Mouse (Mus musculus): Measurements from ENCODE around the gene Cenpc1.

The Cenpc1 gene

DNA sequence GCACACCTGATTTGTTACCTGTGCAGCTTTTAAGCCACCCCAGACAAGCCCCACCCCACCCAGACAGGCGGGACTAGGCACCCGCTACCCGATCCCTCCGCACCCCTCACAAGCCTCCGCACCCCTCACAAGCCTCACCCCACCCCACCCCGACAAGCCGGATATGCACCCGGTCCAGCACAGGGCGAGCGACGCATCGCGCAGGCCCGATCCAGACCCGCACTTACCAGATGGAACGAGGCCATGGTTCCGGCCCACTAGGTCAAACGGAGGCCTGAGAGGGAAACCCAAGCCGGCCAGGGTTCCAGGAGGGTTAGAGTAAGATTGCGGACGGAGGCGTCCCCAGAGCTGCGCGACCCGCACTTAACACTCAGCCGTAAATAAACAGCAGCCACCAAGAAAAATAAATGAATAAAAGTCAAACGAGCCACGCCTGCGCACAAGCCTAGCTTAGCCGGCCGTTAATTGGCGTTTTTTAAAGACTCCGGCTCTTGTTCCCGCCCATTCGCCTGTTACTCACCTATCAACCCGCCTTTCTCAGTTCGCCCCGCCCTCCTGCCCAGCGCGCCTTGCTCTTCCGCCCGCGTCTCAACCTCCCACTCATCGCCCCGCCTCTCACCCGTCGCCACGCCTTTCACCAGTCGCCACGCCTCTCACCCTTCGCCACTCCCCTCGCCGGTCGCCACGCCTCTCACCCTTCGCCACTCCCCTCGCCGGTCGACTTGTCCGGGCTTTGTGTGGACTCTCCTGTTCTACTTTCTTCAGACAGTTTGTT lies at the start of gene Cenpc1:
Gene Cenpc1, minus strand, starts transcription at position 483 of the 775 bp plus-strand sequence.
- DNase-seq (ENCODE audit: low read depth in 1 of 2, low spot score in 2 of 2) = peak; percentile 93 to 95

DNA sequence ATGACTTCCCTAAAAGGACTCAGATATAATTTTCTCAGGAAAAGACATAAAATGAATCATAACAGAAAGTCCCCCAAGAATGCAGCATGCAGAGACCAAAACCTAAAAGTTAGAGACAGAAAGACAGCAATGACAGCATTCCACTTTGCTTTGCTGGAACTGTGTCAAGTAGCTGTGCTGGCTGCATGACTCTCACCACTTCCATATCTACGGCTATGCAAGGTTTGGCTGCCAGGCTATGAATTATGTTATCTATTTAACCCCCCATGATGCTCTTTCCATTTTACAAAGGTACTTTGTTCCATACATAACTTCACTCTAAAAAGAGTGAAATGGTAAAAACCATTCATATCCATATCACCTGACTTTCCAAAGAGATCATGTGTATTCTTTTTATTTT lies 48.6 kb upstream of the Cenpc1 start:
- no peak for DNase-seq (ENCODE audit: low read depth in 1 of 2, low spot score in 2 of 2)

DNA sequence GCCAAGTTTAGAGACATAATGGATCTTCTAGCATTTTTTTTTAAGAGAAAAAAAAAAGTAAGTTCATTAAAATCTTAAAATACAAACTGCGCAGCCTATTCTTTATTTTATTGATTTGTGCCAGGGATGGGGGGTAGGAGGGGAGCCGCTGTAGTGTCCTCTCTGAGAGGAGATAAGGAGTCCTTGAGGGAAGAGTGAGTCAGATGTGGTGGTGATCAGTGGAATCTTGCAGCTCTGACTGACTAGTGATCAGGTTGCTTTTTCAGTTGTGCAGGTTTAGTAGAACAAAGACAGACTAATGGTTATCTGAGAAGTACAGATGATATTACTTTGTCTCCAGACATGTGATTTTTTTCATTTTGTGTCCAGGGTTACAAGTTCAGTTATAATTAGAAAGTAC lies 47.7 kb upstream of the Cenpc1 start:
- no peak for DNase-seq (ENCODE audit: low read depth in 1 of 2, low spot score in 2 of 2)

DNA sequence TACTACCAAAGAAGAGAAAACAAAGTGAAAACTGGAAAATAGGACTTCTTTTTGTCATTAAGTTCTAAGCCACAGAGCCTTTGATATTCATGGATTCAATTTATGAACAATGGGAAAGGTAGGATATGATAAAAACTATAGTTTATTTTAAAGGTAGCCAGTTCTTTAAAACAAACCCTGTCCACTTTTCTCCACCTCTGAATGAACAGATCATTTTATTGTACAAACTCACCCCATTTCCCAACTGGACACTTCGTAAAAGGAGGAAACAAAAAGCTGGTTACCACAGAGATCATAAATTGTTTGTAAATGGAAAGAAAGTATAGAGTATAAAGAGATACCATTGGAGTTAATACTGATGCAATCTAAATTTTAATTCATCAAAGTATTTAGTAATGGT lies 45.7 kb upstream of the Cenpc1 start:
- DNase-seq (ENCODE audit: low read depth in 1 of 2, low spot score in 2 of 2) = no peak

DNA sequence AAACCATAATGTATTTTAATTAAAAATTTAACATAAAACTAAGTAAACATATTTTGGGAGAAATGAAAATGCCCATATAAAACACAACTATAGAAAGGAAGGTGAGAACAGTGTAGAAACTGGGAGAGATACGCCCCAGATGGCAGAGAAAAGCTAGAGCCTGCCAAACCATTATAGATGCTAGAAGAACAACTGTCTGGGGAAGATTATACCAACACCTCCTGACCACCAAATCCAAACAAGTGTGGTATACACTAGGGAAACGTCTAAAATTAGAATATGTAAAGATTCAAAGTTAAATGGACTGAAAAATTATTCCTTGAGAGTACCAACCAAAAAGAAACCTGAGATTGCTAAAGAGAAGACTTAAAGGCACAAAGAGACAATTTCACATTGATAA lies 41.2 kb upstream of the Cenpc1 start:
- no peak for DNase-seq (ENCODE audit: low read depth in 1 of 2, low spot score in 2 of 2)

DNA sequence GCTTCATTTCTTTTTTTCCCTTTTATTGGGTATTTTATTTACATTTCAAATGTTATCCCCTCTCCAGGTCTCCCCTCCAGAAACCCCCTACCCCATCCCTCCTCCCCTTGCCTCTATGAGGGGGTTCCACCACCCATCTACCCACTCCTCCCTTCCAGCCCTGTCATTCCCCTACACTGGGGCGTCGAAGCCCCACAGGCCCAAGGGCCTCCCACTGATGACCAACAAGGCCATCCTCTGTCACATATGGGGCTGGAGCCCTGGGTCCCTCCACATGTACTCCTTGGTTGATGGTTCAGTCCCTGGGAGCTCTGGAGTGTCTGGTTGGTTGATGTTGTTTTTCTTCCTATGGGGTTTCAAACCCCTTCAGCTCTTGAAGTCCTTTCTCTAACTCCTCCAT lies 36.8 kb upstream of the Cenpc1 start:
- DNase-seq (ENCODE audit: low read depth in 1 of 2, low spot score in 2 of 2) = no peak

DNA sequence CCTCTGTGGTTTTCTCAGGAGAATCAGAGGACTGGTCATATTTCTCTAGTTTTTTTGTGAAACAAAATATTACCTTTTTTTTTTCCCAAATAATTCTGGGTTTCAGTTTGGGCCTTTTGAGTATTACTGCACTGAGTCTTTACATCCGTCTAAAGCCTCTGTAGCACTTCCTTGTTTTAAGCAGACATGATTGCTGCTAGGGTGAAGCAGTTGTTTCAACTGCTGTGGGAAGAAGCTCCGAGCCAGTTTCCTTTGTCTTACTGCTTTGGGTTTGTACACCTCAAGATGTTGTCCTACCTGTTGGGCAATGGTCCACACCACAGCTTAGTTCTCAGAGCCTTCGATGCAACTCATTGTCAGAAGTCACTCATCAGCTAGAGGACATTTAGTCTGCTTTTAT lies 35.2 kb upstream of the Cenpc1 start:
- DNase-seq (ENCODE audit: low read depth in 1 of 2, low spot score in 2 of 2) = no peak

DNA sequence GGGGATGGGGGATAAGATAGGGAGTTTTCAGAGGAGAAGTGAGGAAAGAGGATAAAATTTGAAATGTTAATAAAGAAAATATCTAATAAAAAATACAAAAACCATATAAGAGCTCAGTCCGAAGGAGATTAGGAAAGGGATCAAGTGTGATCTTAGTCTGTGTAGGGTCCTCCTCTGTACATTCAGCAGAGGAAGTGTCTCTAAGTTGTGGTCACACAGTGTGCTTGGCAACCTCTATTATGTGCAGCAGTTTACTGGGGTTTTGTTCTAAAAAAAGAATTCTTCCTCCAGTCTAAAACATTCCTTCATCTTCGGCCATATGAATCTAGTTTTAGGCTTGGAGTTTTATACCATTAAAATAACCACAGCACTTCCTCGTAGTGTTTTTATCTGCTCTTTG lies 33.6 kb upstream of the Cenpc1 start:
- DNase-seq (ENCODE audit: low read depth in 1 of 2, low spot score in 2 of 2) = no peak

DNA sequence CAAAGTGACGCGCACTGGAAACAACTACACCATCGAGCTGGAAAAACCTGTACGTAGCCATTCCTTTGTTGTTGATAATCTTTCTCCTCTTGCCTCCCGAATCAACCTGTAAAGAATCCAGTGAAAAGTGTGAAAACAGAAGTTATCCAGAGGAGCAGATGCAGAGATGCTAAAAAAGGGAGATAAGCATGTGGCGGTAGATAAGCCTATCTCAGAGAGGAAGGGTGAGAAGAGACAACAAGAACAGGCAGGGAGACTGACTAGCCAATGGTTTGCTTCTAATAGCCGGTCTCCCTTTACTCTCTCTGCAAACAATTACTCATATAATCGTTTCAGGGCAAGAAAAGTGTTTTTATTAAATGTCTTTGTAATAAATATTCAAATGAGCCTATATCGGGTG lies 29.4 kb upstream of the Cenpc1 start:
- no peak for DNase-seq (ENCODE audit: low read depth in 1 of 2, low spot score in 2 of 2)

DNA sequence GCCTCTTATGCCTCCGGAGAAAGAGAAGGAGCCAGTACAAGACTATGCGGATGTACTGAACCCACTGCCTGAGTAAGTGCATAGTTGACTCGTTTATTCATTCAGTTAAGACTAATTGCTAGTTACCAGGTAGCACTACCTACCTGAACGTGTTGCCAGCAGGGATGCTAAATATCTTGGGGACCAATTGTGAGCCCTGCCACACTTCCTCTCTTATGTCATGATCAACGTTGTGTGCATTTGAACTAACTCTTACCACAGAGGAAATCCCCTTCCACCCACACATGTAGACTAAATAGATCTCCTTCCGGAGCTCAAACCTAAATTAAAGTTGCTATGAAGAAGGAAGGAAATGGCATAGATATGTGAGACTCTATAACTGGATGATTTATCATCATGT lies 21.4 kb upstream of the Cenpc1 start:
- DNase-seq (ENCODE audit: low read depth in 1 of 2, low spot score in 2 of 2) = peak in 1 of 2 experiments; percentile 13

DNA sequence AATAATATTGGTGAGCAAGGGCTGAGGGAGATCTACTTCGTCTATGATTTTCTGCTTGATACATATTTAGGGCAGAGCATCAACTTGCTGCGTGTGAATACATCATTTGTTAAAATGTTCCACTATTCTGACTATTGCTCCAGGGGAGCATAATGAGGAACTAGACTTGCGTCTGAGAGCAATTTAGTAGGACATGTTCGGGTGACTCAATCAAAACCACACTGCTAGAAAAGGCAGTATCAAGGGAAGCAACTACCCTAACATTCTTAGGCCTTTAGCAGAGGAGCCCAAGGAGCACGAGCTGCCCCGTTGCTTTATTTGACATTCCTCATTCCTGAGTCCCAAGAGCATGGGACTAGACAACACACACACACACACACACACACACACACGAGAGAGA lies 19.6 kb upstream of the Cenpc1 start:
- peak in 1 of 2 experiments; percentile 23 for DNase-seq (ENCODE audit: low read depth in 1 of 2, low spot score in 2 of 2)

DNA sequence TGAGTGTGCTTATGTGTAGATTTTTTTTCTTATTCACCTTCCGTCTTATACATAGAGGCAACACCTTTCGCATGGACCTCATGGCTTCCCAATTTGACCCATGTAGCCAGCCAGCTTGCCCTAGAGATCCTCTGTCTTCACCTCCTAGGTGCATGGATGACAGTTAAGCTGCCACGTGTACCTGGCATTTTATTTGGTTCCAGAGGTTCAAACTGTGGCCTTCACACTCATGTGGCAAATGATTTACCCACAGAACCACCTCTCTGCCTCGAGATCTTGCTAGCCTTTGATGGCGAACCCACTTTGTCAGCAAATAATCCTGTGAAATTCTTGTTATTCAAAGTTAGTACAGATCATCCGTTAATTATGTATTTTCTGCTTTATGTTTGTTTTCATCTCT lies 18.6 kb upstream of the Cenpc1 start:
- no peak for DNase-seq (ENCODE audit: low read depth in 1 of 2, low spot score in 2 of 2)

DNA sequence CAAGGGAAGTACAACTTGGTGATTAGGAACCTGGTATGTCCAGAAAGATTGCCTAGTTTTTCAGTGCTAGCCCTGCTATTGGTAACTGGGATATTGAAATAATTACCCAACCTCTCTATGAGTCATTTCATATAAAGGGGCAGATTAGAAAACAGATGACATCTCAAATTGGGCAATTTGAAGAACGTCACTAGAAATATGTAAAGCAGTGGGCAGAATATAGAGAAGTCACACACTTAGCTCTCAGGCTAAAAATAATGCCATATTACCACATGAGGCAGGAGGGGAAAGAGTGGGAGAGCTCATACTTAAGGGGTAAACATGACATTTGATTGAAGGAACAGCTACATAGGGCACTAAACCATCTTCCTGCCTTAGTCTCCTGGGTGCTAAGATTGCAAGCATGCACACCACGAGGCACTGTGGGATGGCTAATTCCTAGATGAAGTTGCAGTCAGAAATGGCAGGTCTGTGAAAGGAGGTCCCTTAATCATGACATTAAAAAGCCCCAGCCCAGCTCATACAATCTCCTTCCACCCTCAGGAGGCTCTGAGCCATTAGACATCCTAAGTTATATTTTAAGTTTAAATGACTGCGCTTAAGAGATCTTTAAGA lies 13.4 kb upstream of the Cenpc1 start:
- peak in 1 of 2 experiments; percentile 13 for DNase-seq (ENCODE audit: low read depth in 1 of 2, low spot score in 2 of 2)

DNA sequence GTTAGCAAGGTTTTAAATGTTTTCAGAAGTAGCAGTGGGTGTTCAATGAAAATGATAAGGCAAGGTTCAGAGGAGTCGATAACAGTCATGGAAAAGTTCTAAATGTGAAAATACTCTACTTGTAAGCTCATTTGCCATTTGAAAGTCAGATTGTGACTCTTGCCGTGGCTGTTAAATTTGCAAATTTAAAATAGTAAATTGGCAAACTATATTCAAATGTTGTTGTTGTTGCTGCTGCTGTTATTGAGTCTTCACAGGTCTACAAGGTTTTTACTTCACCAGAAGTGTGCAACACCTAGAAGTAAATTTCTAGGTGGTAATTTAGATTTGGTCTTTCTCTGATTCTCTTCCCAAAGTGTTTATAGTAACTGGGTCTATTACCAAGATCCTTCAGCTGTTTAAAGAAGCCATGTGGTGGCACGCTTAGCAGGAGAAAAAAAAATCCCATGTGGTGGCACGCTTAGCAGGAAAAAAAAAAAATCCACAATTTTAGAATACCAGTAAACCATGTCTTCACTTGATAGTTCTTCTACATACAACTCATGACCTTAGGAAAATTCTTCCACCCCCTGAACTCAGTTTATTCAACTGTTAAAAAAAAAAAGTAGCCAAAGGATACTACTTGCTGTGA lies 7.5 kb upstream of the Cenpc1 start:
- no peak for DNase-seq (ENCODE audit: low read depth in 1 of 2, low spot score in 2 of 2)

DNA sequence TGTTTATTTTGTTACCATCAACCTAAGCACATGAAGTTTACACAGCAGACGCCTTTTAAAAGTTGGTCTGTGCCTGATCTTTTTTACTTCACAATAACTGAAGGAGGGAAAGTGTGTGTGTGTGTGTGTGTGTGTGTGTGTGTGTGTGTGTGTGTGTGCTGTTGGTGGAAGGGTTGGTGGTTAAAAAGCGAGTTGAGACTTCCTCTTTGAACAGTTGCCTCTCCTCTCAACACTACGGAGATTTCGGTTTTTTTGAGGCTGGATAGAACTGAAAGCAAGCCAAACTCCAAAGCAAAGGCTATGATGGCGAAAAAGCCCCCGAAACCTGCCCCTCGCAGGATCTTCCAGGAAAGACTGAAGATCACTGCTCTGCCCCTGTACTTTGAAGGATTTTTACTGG lies 6.2 kb upstream of the Cenpc1 start, which contains the start of gene Stap1:
Gene Stap1, plus strand, starts transcription at position 209 of the 400 bp plus-strand sequence.
- peak in 1 of 2 experiments; percentile 46 for DNase-seq (ENCODE audit: low read depth in 1 of 2, low spot score in 2 of 2)

DNA sequence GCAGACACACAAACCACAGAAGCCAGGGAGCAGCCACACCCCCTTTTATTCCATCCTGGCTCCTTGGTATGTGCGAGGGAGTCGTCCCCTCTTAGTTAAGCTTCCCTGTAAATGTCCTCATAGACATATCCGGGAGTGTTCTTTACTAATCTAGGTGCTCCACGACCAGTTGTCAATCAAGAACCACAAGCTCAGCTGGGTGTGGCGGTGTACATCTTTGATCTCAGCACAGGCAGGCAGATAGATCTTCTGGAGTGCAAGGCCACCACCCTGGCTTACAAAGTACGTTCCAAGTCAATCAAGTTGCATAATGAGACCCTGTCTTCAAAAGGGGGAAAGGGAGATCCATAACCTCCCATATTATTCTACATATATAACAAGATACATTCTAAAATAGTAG lies 3.7 kb upstream of the Cenpc1 start:
- no peak for DNase-seq (ENCODE audit: low read depth in 1 of 2, low spot score in 2 of 2)

DNA sequence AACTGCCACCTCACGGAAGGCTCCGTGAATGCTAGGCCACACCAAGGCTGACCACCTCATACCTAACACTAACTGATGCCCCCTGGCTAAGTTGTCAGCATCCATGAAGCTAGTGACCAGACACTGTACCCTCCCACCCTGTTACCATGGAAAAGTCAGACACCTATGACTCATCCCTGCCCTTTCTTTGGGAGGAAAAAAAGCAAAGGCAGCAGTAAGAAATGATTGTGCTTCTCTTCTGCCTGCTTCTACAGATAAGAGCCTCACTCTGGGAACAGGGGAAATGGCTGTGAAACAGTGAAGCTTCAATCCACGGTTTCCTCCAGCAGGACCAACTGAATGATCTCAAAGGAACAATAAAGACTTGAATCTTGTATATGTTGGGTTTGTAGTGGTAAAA lies 3.1 kb upstream of the Cenpc1 start:
- DNase-seq (ENCODE audit: low read depth in 1 of 2, low spot score in 2 of 2) = peak in 1 of 2 experiments; percentile 5

DNA sequence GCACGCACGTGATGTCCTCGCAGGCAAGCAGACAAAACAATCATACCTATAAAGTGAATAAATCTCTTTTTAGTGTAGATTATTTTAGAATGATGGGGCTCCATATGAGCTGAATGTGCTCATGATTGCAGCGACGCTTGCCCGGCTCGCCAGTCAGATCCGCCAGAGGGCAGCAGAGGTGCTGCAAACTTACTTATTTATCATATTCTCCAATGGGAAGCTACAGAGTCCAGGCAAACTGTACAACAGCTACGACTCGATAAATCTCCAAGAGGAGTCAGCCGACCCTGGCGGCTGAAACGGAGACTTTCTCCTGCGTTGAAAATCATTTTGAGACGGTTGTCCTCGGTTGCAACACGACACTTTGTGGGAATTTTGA lies 1.2 kb upstream of the Cenpc1 start:
- peak; percentile 71 to 85 for DNase-seq (ENCODE audit: low read depth in 1 of 2, low spot score in 2 of 2)

DNA sequence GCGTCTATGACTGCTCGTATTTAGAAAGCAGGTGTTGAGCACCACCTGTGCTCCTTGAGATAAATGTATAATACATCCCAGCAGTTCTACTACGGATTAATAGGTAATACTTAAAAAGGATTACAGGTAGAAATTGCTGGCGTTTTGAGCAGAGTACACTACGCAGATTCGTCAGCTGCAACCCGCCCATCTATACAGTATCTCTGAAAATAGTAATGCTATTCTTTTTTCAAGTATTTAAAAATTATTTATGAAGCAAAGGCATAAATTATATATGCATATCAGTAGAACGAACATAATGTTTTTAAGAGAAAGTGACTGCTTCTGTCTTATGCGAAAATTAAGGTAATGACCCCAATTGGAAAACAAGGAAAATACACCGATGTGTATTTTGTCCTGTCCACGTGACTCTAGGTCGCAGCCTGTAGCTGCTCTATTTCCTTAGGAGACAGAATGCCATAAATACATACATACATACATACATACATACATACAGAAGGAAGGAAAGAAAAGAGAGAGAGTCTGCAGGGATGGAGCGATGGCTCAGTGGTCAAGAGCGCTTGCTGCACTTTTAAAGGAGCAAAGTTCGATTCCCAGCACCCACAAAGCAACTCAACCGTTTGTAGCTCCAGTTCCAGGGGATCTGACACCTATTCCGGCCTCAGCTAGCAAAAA lies 630 bp upstream of the Cenpc1 start:
- DNase-seq (ENCODE audit: low read depth in 1 of 2, low spot score in 2 of 2) = peak in 1 of 2 experiments; percentile 7

DNA sequence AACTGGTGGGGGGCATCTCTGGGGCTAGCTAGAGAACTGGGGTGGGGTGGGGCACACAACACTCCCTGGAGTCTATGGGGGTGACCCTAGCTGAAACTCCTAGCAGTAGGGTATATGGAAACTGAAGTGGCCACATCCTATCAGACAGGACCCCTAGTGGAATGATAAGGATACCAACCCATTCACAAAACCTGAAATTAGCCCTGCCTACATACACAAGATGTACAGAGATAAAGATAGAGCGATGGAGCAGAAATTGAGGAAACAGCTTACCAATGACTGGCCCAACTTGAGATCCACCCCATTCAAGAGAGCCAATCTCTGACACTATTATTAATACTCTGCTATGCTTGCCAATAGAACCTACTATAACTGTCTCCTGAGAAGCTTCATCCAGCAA lies 1.9 kb downstream of the Cenpc1 start:
- DNase-seq (ENCODE audit: low read depth in 1 of 2, low spot score in 2 of 2) = no peak

DNA sequence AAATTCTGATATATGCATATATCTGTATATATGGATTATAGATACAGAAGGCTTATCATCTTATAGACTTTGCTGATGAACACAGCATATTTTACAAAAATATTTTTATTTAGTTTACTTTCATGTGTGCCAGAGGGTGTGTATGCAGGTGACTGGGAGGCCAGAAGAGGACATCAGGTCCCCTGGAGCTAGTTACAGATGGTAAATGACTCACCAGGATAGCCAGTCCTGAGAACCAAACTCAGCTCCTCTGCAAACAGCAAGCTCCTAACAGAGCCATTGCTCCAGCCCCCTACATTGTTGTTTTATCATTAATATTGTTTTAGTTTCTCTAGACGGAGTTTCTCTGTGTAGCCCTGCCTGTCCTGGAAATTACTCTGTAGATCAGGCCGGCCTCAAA lies 35.6 kb downstream of the Cenpc1 start:
- DNase-seq (ENCODE audit: low read depth in 1 of 2, low spot score in 2 of 2) = no peak

Data from monocyte, adult 2 months (primary cell).